Mouse (Mus musculus) myocyte (in vitro differentiated cells): Measurements from ENCODE around the gene Cdh3.
A peak's percentile ranks its signal among the peaks of the same experiment; 100 is the strongest.

Experiments
- E2F4 ChIP-seq: IDR thresholded peaks from one replicate; pipeline ENCODE4 v1.6.1; 2011; ENCODE audit warnings: mild to moderate bottlenecking, control low read depth, moderate library complexity; ENCODE audit not compliant: insufficient read depth
- MAX ChIP-seq: IDR thresholded peaks from one replicate; pipeline ENCODE4 v1.6.1; 2011; ENCODE audit warnings: low read depth, mild to moderate bottlenecking, control low read depth
- MYOD1 ChIP-seq, 3 experiments: IDR thresholded peaks; one replicate each; pipeline ENCODE4 v1.6.1; 2011; ENCODE audit warnings: control low read depth in 2 of 3, low read depth in 2 of 3, mild to moderate bottlenecking in 2 of 3, moderate library complexity in 1 of 3; ENCODE audit not compliant: insufficient read length in 2 of 3, control insufficient read depth in 1 of 3
- POLR2A ChIP-seq: IDR thresholded peaks from one replicate; pipeline ENCODE4 v1.6.1; 2011; ENCODE audit warnings: low read depth, mild to moderate bottlenecking, control low read depth, moderate library complexity; ENCODE audit not compliant: insufficient read length
- POLR2AphosphoS2 ChIP-seq: IDR thresholded peaks from one replicate; pipeline ENCODE4 v1.6.1; 2011; ENCODE audit warnings: low read depth, control low read depth; ENCODE audit not compliant: insufficient read length
- TCF12 ChIP-seq: IDR thresholded peaks from one replicate; pipeline ENCODE4 v1.6.1; 2011; ENCODE audit warnings: mild to moderate bottlenecking, control low read depth; ENCODE audit not compliant: poor library complexity, insufficient read depth, severe bottlenecking
- USF1 ChIP-seq: IDR thresholded peaks from one replicate; pipeline ENCODE4 v1.6.1; 2011; ENCODE audit warnings: low read depth, mild to moderate bottlenecking, control low read depth, moderate library complexity

- peak; percentile 91 for TF ChIP-seq TCF12
- no peak for TF ChIP-seq POLR2A
- TF ChIP-seq MYOD1 (IDR thresholded peaks at IDR 0.05; ENCODE audit: control insufficient read depth in 1 of 3, insufficient read length in 2 of 3, low read depth in 2 of 3), result peak; percentile 91 to 96 (median 91)
- TF ChIP-seq USF1, result no peak
- TF ChIP-seq POLR2AphosphoS2, result no peak
- TF ChIP-seq E2F4, result no peak
- TF ChIP-seq MAX, result no peak
Measured at GRCm38 (mm10) chr8:106534449-106534848, 23.8 kb downstream of the Cdh3 start.
